Mouse (Mus musculus): ENCODE measurements around the gene Tcf25.

DNA sequence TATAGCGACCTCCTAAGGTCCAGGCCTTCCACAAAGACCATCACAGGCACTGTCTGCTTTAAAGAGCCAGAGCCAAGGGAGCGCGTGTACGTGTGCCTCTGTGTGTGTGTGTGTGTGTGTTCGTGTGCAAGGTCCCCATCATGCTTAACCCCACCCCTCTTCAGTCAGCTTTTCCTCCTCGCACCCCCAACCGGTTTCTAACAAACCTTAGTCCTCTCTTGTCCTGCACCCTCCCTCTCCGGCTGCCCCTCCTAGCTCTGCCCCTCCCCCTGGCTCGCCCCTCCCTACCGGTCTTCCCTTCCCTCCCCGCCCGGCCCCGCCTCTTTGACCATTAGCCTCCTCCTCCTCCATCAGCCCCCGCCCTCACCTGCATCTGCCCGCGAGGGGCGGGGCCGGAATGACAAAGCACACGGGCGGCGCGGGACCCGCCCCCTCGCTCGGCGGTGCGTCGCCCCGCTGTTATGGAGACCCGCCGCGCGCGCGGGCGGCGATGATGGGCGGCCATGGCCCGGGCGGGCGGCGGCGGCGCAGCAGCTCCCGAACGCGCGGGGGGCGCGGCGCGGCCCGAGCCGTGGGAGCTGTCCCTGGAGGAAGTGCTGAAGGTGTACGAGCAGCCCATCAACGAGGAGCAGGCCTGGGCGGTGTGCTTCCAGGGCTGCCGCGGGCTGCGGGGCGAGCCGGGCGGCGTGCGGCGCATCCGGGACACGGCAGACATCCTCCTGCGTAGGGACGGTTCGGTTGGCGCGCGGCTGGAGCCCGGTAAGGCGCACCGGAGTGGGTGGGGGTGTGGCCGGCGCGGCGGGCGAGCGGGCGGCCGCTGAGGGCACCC lies 41.1 kb upstream of the Tcf25 start, which contains the start of gene Spire2:
- TF ChIP-seq GATA1 (IDR thresholded peaks at IDR 0.05; ENCODE audit: low read length): no peak
- no peak for TF ChIP-seq TAL1 (IDR thresholded peaks at IDR 0.05; ENCODE audit: low read length)

Measured in erythroblast, embryonic 14.5 days (primary cell).